Mouse (Mus musculus) gastrocnemius, postnatal 10 days (tissue): ENCODE data around the gene Il21. TPM values are rescaled to one million over a fixed set of nuclear protein-coding genes. Genes with fewer than 3 reads are reported as not detected.
A peak's percentile ranks its signal among the peaks of the same experiment; 100 is the strongest.

Experiments
- DNase-seq: peaks from one replicate; pipeline ENCODE4 v3.0.0; 2021; ENCODE audit warnings: mixed read lengths
- long read RNA-seq, 2 experiments: library from polyadenylated mRNA; stranded (forward); transcript quantifications; one replicate each; pipeline ENCODE4 v2.0.0; 2021
- total RNA-seq, 2 experiments: library from RNA; stranded (reverse); gene quantifications; 2 replicates each; pipeline ENCODE4 v1.2.3; 2021

Gene Il21
- not detected for total RNA-seq
- long read RNA-seq, experiment 1 = 0 reads
- long read RNA-seq, experiment 2 = 0 reads

DNA sequence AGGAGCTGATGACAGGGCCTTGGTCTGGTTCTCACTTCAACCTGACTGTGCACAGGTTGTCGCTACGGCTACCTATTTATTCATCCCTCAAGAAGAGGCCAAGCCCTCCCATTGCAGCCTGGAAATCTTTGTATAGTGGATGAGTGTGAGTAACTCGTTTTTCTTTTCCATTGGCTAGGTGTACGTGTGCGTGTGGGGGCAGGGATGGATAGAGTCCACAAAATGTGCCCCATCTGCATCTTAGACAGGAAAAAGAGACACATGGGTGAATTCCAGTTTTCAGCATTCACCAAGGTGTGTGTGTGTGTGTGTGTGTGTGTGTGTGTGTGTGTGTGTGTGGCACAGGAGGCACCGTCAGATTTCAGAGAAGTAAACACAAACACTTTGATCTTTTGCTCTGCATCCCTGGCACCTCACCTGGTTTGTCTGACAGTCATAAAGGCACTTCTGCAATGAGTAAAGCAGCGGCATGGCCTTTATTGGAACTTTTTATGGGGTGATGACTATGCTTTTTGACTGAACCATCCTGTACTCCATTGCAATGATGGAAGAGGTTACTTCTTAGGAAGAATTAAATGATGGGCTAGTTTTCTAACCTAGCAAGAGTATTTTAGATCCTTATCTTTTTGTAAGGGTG, at the start of gene Il21:
Gene Il21, minus strand, starts transcription at position 51 of the 637 bp plus-strand sequence.
- no peak for DNase-seq

GRCm38 (mm10) chr3:37280871-37281270, 48.4 kb upstream of the Il21 start:
- no peak for DNase-seq

DNA sequence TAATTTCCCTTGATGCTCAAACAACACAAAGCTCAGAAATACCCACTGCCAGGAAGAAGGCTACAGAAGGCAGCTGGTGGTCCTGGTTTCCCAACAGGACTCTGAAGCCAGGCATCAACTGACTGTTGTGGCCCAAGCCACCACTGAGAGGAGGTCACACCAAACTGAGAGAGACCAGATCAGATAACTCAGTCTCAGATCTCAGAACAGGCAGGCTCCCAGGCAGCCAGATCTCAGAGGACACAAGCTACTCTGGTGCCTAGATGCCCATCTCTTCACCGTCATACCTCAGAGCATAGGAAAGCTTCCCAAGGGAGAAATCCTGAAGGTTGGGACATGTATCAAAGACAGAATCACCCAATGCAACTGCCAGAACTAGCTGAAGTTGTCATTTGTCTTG, 47.8 kb upstream of the Il21 start:
- DNase-seq = no peak

GRCm38 (mm10) chr3:37274661-37275060, 42.2 kb upstream of the Il21 start:
- no peak for DNase-seq

DNA sequence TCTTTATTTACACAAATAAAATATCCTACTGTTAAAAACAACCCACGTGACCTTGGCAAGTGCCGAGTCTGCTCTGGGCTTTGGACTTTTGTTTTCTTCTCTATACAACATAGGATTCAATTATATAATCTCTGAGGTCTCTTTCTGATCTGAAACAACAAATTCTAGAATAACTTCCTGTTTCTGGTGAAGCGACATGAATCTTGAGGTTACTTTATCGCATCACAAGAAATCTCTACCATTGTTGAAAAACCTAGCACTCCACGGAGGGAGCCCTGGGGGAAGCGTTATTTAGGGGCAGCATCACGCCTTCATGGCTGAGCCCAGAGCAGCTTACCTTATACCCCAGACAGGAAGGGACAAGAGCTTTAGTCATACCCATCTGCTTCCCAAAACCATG, 40.7 kb upstream of the Il21 start:
- no peak for DNase-seq

DNA sequence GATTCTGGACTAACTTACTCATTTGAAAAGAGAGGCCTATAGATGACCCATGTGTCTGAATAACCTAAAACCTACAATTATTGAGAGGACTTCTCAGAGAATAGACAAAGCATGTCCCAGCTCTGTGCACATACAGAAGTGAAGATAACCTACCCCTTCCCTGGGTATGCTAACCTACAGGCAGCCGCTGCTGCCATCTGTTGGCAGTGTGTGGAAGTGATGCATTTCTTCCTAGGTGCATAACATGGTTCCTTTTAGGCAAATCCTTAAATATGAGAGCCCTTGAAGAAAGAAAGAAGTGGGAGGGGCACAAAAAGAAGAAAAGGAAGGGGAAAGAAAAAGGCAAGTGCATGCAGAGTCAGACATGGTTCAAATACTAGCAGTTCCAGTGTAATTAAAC, 38.8 kb upstream of the Il21 start:
- DNase-seq = peak; percentile 59

DNA sequence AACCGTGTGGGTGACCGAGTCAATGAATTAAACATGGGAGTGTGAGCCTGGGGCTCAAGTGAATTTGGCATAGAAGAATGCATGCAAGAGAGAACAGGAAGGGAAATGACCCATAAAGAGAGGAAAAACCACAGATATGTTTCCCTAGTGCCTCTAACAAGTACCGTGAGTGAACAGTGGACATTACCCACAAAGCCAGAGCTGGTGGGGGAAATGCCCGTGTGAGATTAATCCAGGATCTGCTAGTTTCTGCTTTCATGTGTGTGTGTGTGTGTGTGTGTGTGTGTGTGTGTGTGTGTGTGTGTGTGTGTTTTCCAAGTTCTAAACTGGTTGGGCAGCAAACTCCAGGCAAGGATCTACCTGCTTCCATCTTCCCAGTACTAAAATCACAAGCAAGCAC, 37.5 kb upstream of the Il21 start:
- DNase-seq = no peak

GRCm38 (mm10) chr3:37268338-37268737, 35.9 kb upstream of the Il21 start:
- DNase-seq = no peak

DNA sequence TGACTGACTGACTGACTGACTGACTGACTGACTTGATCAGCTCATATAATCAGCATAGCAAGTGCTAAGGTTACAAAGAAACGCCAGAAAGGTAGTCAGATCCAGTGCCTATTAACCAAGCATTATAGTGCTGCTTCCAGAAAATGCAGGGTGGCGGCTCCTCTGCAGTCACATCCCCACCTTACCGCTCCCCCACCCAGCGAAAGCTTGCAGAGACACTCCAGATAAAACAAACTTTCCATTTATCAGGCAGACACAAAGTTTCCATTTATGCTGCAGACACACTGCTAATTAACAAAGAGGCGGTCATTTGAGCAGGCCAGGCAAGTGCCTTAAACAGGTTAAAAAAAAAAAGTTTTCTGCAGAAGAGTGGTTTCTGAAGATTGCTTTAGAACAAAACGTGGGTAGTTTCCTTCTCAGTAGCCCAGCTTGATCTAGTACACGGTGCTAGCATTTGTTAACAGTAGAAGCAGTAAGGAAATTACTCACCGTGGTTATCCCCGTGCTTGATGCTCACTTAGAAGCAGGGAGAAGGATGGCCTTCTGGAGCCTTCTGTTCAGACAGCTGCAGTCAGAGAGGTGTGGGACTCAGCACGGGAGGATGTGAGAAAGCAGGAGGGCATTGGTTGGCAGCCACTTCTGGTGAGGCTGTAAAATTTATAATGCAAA, 27.0 kb upstream of the Il21 start:
- no peak for DNase-seq

- DNase-seq = no peak
Observed at GRCm38 (mm10) chr3:37257776-37258175, 25.3 kb upstream of the Il21 start.

GRCm38 (mm10) chr3:37250967-37251366, 18.5 kb upstream of the Il21 start:
- DNase-seq = no peak

GRCm38 (mm10) chr3:37235025-37235424, 2.6 kb upstream of the Il21 start:
- no peak for DNase-seq

DNA sequence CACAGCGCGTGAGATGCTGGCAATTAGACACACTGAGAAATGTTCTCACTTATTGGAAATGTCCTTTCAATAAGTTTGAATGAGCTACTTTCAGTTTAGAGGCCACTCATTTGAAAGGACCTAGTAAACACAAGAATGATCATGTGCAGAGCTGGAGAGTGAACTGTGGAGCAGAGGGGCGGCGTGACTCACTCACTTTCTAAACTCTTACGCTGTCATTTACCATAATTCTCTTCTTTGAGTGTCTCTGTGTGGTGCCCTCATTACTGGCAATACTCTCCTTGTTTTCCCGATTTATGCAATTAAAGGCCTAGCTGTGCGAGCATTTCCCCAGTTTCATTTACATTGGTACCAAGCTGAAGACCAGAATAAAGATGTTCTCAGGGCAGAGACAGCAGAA, 1.3 kb downstream of the Il21 start:
- no peak for DNase-seq

DNA sequence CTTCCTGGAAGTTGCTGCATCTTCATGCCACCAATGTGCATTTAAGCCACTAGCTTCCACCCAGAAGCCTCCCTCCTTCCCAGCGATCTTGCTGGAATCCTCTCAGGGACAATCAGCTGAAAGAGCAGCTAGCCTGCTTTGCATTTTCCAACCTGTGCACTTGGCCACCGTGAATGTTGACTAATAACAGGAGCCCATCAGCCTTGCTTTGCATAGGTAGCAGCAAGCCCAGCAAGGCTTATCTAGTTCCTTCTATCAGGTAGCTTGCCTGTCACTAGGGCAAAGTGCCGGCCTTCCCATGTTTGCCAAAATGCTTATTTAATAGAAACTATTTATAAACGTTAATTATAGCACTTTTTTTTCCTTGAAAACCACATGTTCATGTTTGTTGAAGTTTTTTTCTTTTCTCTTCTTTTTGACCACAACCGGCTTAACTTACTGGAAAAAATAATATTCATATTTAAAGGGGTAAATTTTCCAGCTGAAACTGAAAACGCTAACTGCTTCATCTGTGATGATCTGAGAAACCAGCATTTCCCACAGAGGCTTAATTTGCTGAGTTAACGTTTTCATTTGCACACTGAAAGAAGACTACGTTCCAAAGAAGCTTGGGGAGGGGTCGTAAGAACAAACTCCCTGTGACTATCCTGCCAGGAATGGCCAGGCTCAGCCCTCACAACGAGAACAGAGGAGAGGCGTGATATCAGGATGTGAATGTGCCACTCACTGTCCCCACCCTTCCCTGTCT, 3.2 kb downstream of the Il21 start:
- DNase-seq = no peak

DNA sequence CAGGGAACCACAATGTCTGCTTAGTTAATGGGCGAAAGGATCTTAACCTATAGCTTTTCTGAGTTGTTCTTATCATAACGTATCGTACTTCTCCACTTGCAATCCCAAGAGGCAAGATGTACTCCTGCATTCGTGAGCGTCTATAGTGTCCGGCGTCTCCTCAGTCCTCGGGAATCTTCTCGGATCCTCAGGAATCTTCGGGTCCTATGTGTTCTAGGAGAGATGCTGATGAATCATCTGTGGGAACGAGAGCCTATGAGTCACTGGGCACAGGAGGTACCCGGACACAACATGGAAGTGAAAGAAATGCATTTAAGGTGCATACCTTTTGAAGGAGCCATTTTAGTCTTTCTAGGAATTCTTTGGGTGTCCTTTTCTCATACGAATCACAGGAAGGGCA, 7.3 kb downstream of the Il21 start:
- no peak for DNase-seq

GRCm38 (mm10) chr3:37219071-37219470, 13.4 kb downstream of the Il21 start:
- DNase-seq = no peak

DNA sequence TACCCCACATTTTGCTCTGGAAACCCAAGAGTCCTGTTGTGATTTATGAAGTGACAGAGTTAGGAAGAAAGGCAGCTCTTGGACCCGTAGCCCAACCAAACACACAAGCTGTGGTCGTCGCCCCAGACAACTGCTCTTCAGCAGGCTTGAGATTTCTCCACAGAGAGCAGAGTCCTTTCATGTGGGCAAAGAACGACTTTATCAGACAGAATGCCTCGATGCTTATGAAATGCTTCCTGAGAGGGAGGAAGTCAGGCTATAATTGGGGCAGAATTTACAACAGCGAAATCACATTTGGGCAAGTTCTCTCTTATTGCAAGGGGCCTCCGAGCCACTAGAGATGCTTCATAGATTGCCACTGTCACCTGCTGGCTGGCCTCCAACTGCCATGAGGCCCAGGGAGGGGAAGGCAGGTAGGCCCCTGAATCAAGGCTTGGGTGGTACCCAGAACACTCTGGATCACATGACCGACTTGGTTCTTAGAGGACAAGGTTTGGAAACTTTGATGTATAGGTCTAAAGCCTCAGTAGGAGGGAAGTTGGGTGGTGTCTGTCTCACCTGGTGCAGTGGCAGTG, 27.1 kb downstream of the Il21 start:
- DNase-seq = no peak

DNA sequence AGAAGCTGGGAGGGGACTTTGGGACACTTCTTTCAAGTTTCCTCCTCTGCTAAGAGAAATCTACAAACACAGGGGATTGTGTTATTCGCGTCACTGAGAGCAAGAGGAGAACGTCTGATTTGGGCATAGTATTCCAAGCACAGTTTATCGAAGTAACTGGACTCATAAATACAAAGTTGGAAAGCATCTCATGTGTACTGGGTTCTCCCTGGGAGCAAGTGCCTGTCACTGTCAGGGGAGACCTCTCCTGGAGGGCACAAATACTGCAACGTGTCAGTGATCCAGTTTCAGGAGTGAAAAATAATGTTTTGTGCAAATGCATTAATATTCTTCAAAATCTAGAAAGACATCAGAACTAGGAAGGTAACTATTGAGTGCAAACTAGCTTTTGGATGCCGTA, 27.9 kb downstream of the Il21 start:
- no peak for DNase-seq

DNA sequence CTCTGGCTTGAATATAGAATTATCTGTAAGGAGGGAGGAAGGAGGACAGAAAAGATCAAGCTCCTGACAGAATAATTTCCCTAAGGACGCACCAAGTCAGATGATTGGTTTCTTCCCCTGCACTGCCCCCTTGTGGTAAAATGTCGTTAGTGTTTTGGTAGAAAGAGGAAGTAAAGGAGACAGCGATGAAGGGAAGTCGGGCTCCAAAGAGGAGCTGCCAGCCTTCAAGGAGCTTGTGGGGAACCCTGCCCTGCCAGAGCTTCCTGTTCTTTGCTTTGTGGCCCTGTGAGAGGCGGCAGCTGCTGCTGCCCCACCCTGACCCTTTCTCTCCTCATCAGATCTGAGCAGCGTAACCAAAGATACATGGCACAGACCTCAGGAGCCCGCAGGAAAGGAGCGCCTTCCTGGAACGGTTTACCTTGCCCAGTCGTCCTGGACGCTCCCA, 28.4 kb downstream of the Il21 start:
- DNase-seq = peak; percentile 78

- no peak for DNase-seq
Observed at GRCm38 (mm10) chr3:37202856-37203255, 29.6 kb downstream of the Il21 start.

GRCm38 (mm10) chr3:37201122-37201916, 31.1 kb downstream of the Il21 start:
- no peak for DNase-seq

- DNase-seq = no peak
Observed at GRCm38 (mm10) chr3:37198302-37198701, 34.1 kb downstream of the Il21 start.
